Mouse (Mus musculus) myocyte (in vitro differentiated cells): ENCODE results near the gene Slc7a8.

Experiments used
- E2F4 ChIP-seq: IDR thresholded peaks from one replicate; pipeline ENCODE4 v1.6.1; 2011; ENCODE audit warnings: mild to moderate bottlenecking, control low read depth, moderate library complexity; ENCODE audit not compliant: insufficient read depth
- MAX ChIP-seq: IDR thresholded peaks from one replicate; pipeline ENCODE4 v1.6.1; 2011; ENCODE audit warnings: low read depth, mild to moderate bottlenecking, control low read depth
- POLR2A ChIP-seq: IDR thresholded peaks from one replicate; pipeline ENCODE4 v1.6.1; 2011; ENCODE audit warnings: low read depth, mild to moderate bottlenecking, control low read depth, moderate library complexity; ENCODE audit not compliant: insufficient read length
- TCF12 ChIP-seq: IDR thresholded peaks from one replicate; pipeline ENCODE4 v1.6.1; 2011; ENCODE audit warnings: mild to moderate bottlenecking, control low read depth; ENCODE audit not compliant: poor library complexity, insufficient read depth, severe bottlenecking
- TCF3 ChIP-seq: IDR thresholded peaks from one replicate; pipeline ENCODE4 v1.6.1; 2011; ENCODE audit warnings: low read depth, control low read depth; ENCODE audit not compliant: insufficient read length

DNA sequence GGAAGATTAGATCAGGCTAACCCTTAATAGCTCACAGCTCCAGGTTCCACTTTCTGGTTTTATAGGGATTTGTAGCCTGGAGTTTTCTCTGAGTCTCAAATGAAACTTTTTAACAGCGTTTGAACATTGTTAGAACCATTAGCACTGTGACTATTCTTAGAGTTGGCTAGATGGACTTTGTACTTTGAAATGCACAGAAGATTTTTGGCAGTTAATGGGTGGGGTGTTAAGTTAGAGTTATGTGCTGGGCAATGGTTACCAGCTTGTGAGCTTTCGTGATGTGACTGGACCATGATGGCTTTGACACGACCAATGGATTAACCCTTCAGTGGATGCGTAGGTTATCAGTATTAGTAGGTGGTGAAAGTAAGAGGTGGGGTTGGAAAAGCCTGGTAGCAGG, 24.4 kb upstream of the Slc7a8 start:
- TF ChIP-seq E2F4 = no peak
- no peak for TF ChIP-seq TCF3
- no peak for TF ChIP-seq POLR2A
- TF ChIP-seq MAX = no peak
- TF ChIP-seq TCF12 = no peak
